Mouse (Mus musculus): ENCODE results near the gene Aldh1a3. TPM values are rescaled to one million over a fixed set of nuclear protein-coding genes. Genes with fewer than 3 reads are reported as not detected.
A peak's percentile ranks its signal among the peaks of the same experiment; 100 is the strongest.

Aldh1a3 gene
- total RNA-seq, 2 experiments from 2014 or later = not detected

DNA sequence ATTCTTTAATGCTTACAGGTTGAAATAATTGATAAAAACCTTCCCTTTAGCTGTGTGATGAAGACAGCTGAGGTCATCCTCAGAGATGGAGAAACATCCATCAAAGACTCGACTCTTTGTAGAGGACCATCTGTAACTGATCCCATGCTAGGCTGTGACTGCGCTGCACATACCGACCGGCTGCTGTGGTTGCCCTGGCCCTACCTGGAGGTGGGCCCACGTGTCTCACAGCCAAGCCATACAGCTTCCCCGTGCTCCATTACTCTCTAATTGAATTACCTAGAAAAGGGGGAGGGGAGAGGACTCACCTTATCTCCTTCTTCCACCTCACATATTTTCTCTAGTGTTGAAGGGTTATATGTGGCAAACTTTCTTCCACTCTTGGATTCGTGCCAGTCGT, 5.4 kb downstream of the Aldh1a3 start:
- ATAC-seq (replicated peaks; ENCODE audit: low FRiP score, poor library complexity, severe bottlenecking) = no peak

DNA sequence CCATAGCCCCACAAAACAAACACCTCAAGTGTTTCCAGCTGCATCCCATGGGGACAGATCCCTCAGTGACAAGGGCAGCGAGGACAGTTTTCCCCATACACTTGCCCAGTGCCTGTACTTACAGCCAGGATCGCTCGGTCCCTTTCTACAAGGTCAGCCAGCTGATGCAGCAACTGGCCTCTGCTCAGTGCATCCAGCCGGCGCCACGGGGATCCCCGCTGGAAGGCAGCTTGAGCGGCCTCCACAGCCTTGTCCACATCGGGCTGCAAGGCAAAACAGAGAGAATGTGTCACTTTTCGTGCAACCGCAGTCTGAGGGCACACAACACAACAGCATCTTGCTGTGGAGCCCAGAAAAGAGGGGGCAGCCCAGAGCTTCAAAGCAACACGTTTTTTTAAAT, 8.3 kb downstream of the Aldh1a3 start:
- no peak for ATAC-seq (replicated peaks; ENCODE audit: low FRiP score, poor library complexity, severe bottlenecking)

DNA sequence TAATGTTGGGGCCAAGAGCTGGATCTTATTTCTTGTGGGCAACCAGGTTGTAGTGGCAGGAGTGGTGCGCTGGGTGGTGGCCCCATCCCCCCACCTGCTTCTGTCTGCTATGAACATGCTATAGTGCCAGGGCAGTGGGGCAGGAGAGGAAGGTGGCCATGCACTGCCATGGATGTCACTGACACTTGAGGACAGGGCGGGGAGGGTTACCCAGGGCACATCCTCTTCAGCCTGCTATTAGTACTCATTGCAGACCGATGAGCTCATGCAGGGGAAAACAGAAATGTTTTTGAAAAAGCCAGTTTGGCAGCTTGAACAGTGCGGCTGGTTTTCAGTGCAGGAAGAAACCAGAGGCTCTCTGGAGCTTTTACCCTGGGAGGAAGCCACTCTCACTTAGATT, 10.5 kb downstream of the Aldh1a3 start:
- ATAC-seq (replicated peaks; ENCODE audit: low FRiP score, poor library complexity, severe bottlenecking) = no peak

DNA sequence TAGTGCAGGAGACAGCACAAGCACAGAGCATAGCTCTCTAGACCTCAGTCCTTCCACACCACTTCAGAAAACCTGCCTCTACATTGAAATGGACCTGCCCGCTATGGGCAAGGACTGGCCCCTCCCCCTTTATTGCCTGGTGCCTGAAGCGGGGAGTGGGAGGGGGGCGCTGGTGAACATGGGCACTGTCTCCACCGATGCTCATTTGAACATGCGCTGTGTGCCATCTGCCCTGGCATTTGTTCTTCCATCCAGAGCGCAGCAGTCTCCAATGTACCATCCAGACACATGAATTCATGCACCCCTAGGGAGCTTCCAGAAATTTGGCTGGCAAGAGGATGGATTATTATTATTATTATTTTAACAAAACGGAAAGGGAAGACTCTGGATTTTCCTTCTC, 14.2 kb downstream of the Aldh1a3 start:
- ATAC-seq (replicated peaks; ENCODE audit: low FRiP score, poor library complexity, severe bottlenecking) = no peak

DNA sequence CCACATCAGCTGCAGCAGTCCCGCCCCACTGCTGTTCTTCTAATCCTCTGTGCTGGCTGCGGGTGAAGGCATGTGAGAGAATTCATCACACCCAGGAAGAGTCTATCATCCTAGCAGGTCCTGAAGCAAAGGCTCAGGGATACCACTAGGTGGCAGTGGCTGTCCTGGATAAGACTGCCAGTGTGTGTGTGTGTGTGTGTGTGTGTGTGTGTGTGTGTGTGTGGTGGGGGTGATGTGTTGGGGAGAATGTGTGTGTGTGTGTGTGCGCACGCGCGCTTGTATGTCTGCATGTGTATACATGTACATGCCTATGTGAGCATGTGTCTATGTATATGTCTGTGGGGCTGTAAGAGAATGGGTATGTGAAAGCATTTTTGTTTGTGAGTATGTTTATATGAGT, 17.9 kb downstream of the Aldh1a3 start:
- ATAC-seq (replicated peaks; ENCODE audit: low FRiP score, poor library complexity, severe bottlenecking) = no peak

DNA sequence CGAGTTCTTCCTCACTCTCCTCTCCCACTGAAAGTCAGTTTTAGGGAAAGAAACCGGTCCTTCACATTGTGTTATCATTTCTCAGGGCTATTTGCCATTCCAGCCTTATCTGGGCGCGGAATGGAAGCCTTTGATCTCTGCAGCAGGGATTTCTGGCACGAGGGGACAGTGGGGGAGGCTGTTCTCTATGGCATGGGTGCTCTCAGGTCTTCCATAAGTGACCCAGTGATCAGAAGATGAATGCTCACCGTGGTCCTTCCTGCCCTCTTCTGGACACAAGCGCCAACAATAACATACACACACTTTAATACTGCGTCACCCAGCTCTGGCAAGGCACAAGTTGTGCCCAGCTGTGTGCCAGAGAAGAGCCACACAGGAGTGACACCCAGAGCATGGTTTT, 20.3 kb downstream of the Aldh1a3 start:
- ATAC-seq (replicated peaks; ENCODE audit: low FRiP score, poor library complexity, severe bottlenecking) = no peak

DNA sequence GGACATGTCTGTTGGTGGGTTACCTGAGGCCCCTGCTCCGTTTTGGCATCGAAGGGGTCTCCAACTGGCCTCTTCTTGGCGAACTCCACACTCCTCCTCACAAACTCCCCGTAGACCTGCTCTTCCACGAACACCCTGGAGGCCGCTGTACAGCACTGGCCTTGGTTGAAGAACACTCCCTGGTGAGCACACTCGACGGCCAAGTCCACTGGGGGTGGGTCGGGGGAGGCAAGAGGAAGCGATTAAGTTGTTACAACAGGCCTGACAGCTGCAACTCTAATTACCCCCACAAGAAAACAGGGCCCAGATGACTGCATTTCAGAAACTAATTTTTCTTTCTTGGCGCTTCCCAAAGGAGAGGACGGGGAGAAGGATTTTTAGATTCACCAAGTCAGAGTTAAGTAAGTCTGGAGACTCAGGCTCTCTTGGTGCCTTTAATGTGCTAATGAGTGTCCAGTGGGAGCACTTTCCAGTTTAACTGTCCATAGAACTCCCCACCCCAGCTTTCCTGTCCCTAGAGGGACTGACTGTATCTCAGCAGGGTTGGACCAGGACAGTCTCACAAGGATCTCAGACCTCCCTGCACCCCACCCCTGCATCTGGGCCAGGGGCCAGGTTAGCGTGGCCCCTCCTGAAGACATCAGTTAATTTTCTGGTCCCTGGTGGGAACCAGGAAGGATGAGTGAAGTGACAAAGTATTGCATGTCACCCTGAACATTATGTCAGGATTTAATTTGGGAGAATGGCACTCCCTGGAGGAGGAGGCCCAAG, 21.2 kb downstream of the Aldh1a3 start:
- ATAC-seq (replicated peaks; ENCODE audit: low FRiP score, poor library complexity, severe bottlenecking) = no peak

DNA sequence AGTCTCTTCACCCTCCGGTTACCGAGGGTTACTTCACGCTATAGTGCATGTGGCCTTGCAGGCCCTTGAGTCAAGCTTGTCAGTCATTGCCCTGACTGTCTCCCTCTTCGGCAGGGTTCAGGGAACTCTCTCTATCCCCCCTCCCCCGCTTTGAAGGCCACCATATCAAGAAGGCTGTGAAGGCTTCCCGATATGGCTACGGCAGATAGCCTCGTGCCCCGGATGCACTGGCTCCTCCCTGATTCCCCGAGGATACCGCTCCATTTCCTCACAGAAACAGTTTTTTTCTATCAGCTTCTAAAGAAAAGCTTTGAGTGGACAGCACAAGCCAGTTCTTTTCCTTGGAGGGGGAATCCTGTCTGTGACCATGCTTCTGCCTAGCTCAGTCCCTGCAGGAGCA, 21.8 kb downstream of the Aldh1a3 start:
- no peak for ATAC-seq (replicated peaks; ENCODE audit: low FRiP score, poor library complexity, severe bottlenecking)

DNA sequence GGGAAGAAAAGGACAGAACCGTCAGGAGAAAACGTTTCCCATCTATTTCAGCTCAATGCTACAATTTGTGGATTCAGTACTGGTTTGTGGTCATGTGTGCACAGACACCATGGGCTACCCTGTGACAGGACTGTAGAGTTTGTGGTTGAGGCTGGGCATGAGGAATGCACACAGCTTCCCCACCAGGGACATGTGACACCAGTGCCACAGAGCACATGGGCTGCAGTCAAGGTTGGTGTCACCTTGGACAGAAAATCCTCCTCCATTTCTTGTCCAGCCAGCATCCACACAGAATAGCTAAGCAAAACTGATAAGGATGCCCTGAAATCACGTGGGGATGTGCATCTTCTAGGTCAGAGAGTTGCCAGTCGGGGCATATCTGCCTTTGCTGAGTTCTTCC, 22.5 kb downstream of the Aldh1a3 start:
- no peak for ATAC-seq (replicated peaks; ENCODE audit: low FRiP score, poor library complexity, severe bottlenecking)

DNA sequence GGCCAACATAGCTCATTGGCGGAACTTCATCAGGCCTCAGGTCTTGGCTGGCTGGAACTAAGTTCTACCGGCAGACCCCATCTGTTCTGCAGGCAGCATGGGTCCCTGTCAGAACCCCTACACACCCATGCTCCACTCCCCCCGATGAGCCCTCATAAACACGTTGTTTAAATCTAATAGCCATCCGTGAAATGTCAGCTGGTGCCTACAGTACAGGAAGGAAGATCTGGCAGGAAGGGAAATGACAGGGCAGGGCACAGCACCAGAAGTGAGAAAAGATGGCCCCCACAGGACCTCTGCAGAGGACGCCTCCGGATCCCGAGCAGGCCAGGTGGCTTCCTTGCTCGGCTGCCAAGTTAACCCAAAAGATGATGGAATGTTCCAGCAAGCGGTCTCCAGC, 23.2 kb downstream of the Aldh1a3 start:
- no peak for ATAC-seq (replicated peaks; ENCODE audit: low FRiP score, poor library complexity, severe bottlenecking)

DNA sequence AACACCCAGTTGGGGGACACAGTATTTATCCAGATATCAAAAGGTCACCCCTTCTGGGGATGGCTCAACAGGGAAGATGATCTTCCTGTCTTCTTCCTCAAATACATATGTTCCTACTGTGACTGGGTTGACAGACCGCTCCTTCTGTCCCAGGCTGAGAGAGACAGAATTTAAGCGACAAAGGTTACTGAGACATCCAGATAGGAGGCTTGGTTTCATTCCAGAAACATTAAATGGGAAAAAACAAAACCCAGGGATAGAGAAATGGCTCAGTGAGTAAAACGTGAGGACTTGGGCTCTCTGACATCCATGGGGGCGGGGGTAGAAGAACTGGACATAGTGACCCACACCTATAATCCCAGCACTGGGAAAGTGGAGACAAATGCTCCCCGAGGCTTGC, 24.4 kb downstream of the Aldh1a3 start:
- ATAC-seq (replicated peaks; ENCODE audit: low FRiP score, poor library complexity, severe bottlenecking) = no peak

DNA sequence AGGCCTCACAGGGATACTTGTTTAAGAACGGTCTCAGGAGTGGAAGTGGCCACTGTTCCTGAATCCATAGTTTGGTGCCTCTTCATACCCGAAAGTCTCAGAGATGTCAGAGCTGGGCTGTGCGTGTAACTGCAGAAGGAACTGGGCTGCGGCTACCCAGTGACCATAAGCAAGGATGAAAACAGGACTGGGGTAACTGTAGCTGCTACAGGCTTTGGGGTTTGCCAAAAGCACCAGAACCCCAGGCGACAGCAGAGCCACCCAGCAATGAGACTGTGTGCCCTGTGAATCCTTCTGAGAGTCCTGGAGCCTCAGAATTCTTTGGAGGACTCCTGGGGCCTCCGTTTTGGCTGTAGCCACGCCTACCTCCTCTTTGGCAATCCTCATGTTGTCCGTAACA, 25.7 kb downstream of the Aldh1a3 start:
- no peak for ATAC-seq (replicated peaks; ENCODE audit: low FRiP score, poor library complexity, severe bottlenecking)

DNA sequence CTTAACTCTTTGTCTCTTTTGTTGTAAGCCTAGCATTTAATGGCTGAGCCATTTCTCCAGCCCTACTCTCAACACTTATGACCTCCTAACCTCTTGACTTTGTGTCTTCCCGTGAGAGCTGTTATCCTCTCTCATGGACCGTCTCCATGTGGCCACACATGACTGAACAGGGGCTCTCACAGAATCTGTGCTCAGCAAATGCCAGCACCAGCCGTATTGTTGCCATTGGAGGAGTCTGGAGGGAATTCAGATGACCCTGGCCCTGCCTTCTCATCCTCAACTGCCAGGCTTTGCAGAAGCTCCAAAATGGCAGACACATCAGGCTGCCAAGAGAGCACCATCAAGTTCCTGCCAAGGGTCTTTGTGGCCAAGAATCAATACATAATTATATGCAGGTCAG, 30.0 kb downstream of the Aldh1a3 start:
- no peak for ATAC-seq (replicated peaks; ENCODE audit: low FRiP score, poor library complexity, severe bottlenecking)

DNA sequence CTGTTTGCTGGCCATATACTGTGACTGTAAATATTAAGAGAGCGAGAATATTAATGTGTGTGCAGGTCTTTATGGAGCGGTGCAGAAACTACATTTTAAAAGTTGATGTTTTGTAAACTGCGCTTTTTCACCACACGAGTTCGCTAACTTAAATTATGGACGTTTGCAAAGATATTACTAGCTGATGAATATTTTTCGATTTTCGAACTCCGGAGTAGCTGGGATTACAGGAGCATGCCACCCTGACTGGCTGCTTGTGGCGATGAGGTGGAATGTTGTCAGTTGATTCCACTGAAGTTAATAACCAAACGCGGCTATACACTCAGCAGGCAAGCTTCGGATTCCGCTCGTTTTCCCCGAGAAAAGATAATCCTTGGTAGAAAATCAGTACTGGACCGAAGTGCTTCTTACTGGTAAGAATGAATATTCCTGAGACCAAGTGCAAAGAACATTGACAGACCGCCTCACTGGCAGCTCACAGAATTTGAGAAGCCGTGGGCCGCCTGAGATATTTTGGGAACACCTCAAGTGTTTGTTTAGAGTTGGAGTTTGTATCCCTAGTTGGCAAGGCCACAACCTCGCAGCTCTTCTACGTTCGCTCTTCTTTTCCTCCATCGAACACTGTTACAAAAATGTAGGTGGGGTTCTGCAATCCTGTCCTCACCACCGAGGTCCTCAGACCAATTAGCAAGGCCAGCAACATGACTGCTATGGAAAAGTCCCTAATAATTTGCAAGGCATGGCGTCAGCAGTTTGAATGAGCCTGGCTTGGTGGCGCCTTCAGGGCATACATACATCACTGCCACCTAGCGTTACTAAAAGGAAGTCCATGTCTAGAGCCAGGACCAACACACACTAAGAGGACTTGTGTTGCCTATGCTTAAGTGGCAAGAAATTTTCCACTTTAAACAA, 38.4 kb downstream of the Aldh1a3 start:
- peak; percentile 78 for ATAC-seq (replicated peaks; ENCODE audit: low FRiP score, poor library complexity, severe bottlenecking)

DNA sequence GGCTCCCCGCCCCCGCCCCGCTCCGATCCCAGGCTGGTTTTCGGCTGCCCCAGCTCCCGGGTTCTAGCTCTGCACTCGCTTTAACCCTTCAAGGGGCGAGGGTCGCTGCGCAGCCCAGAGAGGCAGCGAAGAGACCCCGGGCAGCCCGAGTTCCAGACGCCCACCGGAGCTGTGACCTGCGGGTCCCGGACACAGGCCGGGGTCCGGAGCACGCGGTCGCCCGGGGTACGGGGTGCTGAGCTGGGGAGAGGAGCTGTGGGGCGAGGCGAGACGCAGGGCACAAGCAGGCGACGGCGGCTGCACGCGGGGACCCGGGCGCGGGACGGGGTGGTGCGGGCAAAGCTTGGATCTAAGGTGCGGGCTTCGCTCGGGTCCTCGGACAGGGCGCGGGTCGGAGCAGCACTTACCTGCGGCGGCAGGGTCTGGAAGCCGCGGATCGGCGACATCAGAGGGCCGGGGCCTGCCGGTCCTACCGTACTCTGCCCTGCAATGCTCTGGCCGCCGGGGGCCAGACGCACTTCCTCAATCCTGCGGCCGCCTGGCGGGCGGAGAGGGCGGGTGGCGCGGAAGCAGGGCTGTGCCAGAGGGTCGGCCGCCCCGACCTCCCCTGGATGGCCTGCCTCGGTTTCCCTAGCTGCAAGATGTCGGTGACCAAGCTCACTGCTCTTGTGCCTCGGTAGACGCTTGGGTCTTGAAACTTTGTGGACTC, 39.4 kb downstream of the Aldh1a3 start, which contains the start of gene Lrrk1:
Lrrk1 (minus strand) TSS at position 538 of the 709 bp plus-strand sequence.
- no peak for ATAC-seq (replicated peaks; ENCODE audit: low FRiP score, poor library complexity, severe bottlenecking)

DNA sequence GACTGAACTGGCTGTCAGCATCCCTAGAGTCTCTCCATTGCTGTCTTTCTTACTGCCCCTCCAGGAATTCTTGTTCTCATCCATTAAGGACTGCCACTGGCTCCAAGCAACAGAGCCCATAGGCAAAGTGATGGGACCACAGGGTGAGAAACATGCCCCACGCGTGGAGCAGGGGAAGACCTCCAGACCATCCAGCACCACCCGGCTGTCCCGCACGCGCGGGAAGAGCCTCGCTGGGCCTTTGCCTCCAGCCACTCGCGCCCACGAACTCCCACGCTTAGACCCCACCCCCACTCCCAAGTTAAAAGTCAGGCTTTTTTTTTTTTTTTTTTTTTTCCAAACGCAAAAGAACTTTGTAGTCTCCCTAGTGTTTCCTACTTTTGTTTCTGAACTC, 39.9 kb downstream of the Aldh1a3 start:
- ATAC-seq (replicated peaks; ENCODE audit: low FRiP score, poor library complexity, severe bottlenecking) = no peak

DNA sequence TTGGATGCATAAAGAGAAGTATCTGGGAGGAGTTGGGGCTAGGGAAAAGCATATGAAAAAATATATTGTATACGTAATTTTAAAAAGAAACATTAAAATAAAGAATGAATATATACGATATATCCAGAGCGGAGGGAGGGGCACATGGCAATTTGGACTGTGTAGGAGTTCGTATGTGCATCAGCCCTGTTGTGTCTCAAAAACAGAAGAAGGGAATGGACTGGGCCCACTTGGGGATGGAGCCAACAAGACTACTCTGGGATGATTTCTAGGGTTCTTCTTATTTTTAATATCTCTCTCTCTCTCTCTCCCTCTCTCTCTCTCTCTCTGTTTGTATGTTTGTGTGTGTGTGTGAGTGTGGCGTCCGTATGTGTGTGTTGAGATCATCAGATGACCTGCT, 40.9 kb downstream of the Aldh1a3 start:
- no peak for ATAC-seq (replicated peaks; ENCODE audit: low FRiP score, poor library complexity, severe bottlenecking)

DNA sequence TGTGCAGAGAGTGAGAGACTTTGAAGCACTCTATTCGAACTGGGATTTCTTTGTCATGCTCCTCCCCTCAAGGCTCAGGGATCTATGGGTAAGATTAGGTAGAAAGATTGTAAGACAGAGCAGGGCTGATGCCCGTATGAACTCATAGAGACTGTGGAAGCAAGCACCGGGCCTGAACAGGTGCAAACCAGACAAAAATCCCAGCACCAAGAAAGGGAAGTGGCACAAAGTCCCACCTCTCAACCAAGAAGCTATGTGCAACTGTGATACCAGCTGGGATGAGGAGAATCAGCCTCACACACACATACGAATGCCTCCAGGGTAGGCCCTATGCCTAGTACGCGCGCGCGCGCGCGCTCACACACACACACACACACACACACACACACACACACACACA, 41.5 kb downstream of the Aldh1a3 start:
- ATAC-seq (replicated peaks; ENCODE audit: low FRiP score, poor library complexity, severe bottlenecking) = no peak

DNA sequence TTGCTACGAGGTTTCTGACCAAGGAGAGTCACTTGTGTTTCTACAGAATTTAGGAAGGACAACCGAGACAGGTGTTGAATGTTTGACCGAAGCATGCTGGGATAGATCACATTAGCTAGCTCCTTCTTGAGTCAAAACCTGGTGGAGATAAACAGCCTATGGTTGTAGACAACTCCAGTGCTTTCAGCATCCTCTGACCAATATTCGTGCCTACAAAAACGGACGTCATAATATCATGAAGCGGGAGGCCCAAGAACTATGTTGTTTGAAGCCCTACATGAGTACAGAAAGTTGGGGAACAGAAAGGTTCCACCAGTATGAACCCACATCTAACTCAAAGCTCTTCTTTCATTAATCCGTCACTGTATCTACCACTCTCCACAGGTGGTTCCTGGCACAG, 42.4 kb downstream of the Aldh1a3 start:
- ATAC-seq (replicated peaks; ENCODE audit: low FRiP score, poor library complexity, severe bottlenecking) = no peak

DNA sequence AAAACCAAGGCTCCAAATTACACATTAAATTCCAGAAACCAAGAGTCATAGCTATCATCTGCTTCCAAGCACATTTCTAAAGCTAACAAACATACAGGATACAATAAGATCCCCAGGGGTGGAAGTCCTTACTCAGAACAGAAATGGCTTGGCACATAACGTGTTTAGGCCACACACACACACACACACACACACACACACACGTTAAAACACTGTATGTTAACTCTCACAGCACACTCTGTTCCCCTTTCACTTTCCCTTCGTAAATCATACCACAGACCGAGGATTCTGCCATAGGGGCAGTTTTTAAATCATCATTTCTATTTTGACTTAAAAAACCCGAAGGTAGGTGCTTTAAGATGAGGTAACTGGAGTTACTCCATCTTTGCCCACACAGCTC, 43.1 kb downstream of the Aldh1a3 start:
- no peak for ATAC-seq (replicated peaks; ENCODE audit: low FRiP score, poor library complexity, severe bottlenecking)

DNA sequence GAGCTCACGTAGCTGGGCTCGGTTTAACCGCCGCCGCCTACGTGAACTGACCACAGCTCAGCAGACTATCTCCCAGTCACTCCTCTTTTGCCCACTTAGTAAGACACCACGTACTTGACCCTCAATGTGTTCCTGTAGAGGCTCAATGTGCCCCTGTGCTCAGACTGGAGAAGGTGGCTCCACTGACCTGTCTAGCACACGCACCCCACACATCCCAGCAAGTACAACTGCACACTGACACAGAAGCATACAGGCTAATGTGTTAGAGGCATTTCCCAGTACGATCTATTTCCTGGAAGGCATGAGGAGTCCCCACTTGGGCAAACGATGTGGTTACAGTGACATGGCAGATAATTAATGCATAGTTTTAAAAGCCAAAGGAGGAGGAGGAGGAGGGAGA, 50.8 kb downstream of the Aldh1a3 start:
- ATAC-seq (replicated peaks; ENCODE audit: low FRiP score, poor library complexity, severe bottlenecking) = no peak

Data from erythroid progenitor cell, adult 5-6 weeks (primary cell).